ENCODE assay signal across 9 mouse cellular contexts in genomic region chr1:167914982-167915561, GRCm38 (mm10).
DNase-seq lines count a peak whose midpoint lies in the region; ATAC-seq lines count a peak whose summit lies in the region.
"Had no signal": no experiment of that assay in that cellular context is flagged by ENCODE, and none has a peak within 500 bp of the region (broad histone marks: within the 10 kb centered on the region; RNA-seq: fewer than 3 reads in every experiment).

No protein-coding gene starts in this region.

- no peaks in the 10 kb centered on the region for H3K27me3 ChIP-seq in intestine, embryonic 15.5 days (replicated peaks)
- H3K27me3 ChIP-seq: limb, embryonic 15.5 days had no signal

- H3K4me2 ChIP-seq in intestine, embryonic 15.5 days (replicated peaks): no peak overlapping the region
- H3K4me2 ChIP-seq: limb, embryonic 15.5 days had no signal

- ATAC-seq in intestine, embryonic 15.5 days: peak; percentile 56
- ATAC-seq in megakaryocyte-erythroid progenitor cell, adult 5-6 weeks (replicated peaks; ENCODE audit: low FRiP score, low TSS enrichment, poor library complexity, severe bottlenecking): peak; percentile 75; the same call in 1 of the 2 replicates
- no peak for ATAC-seq in activated CD4-positive, CD25-positive, alpha-beta regulatory T cell, adult 4 months

- no peak overlapping the region for H3K9ac ChIP-seq in intestine, embryonic 15.5 days
- H3K9ac ChIP-seq: limb, embryonic 15.5 days had no signal

- H3K4me3 ChIP-seq in intestine, embryonic 15.5 days (replicated peaks): no peak overlapping the region
- H3K4me3 ChIP-seq: limb, embryonic 15.5 days had no signal

- no peak overlapping the region for H3K27ac ChIP-seq in intestine, embryonic 15.5 days
- H3K27ac ChIP-seq: limb, embryonic 15.5 days had no signal

- no peaks in the 10 kb centered on the region for H3K36me3 ChIP-seq in intestine, embryonic 15.5 days
- H3K36me3 ChIP-seq: limb, embryonic 15.5 days had no signal

- WGBS in intestine, embryonic 15.5 days: 37% methylated on average over 7 of the region's 7 CpGs

- DNase-seq in adrenal gland, adult 8-10 months: peak; percentile 37
- peak; percentile 71 to 78 for DNase-seq in cerebellum, postnatal 36 days
- peak; percentile 85 to 90 for DNase-seq in frontal cortex, postnatal 36 days (ENCODE audit: low spot score in 2 of 2)
- peak; percentile 37 to 73 for DNase-seq in left cerebral cortex, adult 8-10 months (ENCODE audit: low spot score in 2 of 2)
- peak; percentile 56 to 63 for DNase-seq in right cerebral cortex, postnatal 36 days (ENCODE audit: low spot score in 2 of 2)

- H3K4me1 ChIP-seq in intestine, embryonic 15.5 days (replicated peaks): no peaks in the 10 kb centered on the region
- H3K4me1 ChIP-seq: limb, embryonic 15.5 days had no signal

- no peaks in the 10 kb centered on the region for H3K9me3 ChIP-seq in intestine, embryonic 15.5 days
- H3K9me3 ChIP-seq: limb, embryonic 15.5 days had no signal

Comparison
In these comparisons a context has a peak if more than half of its experiments do, and no peak if none do; other contexts are left out.
1. DNase-seq: peak in every context shown above with its lines; median percentile 88 in frontal cortex, postnatal 36 days; 74 in cerebellum, postnatal 36 days; 60 in right cerebral cortex, postnatal 36 days; 55 in left cerebral cortex, adult 8-10 months; 37 in adrenal gland, adult 8-10 months.